Mouse (Mus musculus) spleen, adult 2 months (tissue): ENCODE results near the gene Stk24.

Source experiments
- CTCF ChIP-seq: fragments of 200-500 bp; IDR thresholded peaks from 2 replicates; pipeline ENCODE4 v1.5.1; 2011; ENCODE audit warnings: mild to moderate bottlenecking, inconsistent platforms; ENCODE audit not compliant: insufficient read depth, insufficient read length, insufficient replicate concordance; ENCODE audit errors: extremely low read depth
- POLR2A ChIP-seq: fragments of 200-500 bp; IDR thresholded peaks from 2 replicates; pipeline ENCODE4 v1.6.1; 2011; ENCODE audit warnings: low read depth, low read length, inconsistent platforms

DNA sequence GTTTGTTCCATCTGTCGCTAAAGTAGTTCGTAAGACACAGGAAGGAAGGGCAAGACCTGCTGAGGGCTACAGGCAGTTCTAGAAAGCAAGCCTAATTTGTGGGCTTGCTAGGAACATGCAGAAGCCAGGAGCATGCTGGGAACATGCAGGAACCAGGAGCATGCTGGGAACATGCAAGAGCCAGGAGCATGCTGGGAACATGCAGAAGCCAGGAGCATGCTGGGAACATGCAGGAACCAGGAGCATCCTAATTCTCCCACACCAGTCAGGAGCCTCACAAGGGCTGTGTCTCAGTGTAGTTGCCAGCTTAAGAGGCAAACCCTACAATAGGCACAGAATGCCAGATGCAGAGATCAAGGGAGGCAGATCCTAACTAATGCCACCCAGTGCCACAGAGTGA is 53.4 kb downstream of the Stk24 start:
- TF ChIP-seq CTCF (no peak), POLR2A (no peak)
